Mouse (Mus musculus) gastrocnemius, postnatal 25 days (tissue): ENCODE data around the gene Arl2bp. TPM values are rescaled to one million over a fixed set of nuclear protein-coding genes. Genes with fewer than 3 reads are reported as not detected.
A peak's percentile ranks its signal among the peaks of the same experiment; 100 is the strongest.

Experiments used
- DNase-seq: peaks from one replicate; pipeline ENCODE4 v3.0.0; 2022
- total RNA-seq, 2 experiments: library from RNA; stranded (reverse); gene quantifications; 1 replicate in 1 of 2; 2 replicates in 1 of 2; pipeline ENCODE4 v1.2.3; 2021

Arl2bp gene
- total RNA-seq, 2 experiments from 2014 or later: 53.1 to 59.0 TPM

DNA sequence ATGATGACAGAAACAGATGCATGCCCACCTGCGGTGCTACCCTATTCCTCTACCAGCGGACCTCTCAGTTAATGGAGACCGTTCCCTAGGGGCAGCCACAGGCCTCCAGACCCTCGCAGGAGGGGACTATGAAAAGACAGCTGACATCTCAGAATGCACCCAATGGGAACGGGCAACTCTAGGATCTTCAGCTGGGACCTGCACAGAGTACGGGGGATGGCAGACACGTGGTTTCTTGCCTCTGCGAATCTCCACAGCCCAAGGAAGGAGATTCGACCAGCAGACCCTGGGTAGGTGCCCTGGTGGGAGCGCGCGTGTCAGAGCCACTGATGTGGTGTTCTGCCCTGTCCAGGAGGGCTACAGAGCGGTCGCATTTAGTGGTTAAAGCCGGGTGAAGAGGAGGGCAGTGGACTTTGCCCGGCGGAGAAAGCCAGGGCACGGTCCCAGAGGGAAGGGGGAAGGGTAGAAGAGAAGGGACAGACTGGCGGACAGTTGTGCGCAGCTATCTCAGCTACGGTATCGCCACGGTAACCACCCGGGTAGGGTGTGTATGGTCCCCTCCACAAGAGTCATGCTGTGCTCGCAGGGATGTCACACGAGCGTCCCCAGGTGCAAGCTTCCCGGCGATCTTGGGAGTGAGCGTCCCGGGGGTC lies 29.1 kb downstream of the Arl2bp start:
- DNase-seq: no peak

- no peak for DNase-seq
Measured at GRCm38 (mm10) chr8:94695994-94696384, 29.6 kb downstream of the Arl2bp start, which contains the start of gene Pllp. Gene Pllp, minus strand, starts transcription at chr8:94696278.

DNA sequence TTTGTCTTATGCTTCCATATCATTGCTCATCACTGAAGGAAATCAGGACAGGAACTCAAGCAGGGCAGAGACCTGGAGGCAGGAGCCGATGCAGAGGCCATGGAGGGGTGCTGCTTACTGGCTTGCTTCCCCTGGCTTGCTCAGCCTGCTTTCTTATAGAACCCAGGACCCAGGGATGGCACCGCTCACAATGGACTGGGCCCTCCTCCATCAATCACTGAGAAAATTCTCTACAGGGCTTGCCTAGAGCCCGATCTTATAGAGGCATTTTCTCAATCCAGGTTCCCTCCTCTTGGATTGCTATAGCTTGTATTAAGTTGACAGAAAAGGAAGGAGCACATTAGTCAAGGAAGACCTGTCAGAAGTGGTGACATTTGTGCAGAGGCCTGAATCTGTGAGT lies 30.2 kb downstream of the Arl2bp start:
- no peak for DNase-seq

DNA sequence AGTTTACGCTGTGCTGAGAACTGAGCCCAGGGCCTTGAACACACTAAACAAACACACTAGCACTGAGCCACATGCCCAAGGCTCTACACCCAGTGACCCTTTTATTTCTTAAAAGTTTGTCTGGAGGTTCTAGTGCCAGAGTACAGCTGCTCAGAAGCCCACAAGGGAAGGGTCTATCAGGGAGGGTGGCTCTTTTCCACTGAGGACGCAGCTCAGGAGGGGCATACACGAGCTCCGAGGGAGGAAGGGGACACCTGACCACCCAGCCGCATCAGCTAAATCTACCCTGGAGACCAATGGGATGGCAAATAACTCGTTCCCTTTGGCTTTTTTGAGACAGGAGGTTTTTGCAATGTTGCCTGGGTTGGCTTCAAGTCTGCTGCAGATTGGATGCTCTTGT lies 31.6 kb downstream of the Arl2bp start:
- DNase-seq: no peak

GRCm38 (mm10) chr8:94699366-94699765 lies 33.0 kb downstream of the Arl2bp start:
- DNase-seq: no peak

DNA sequence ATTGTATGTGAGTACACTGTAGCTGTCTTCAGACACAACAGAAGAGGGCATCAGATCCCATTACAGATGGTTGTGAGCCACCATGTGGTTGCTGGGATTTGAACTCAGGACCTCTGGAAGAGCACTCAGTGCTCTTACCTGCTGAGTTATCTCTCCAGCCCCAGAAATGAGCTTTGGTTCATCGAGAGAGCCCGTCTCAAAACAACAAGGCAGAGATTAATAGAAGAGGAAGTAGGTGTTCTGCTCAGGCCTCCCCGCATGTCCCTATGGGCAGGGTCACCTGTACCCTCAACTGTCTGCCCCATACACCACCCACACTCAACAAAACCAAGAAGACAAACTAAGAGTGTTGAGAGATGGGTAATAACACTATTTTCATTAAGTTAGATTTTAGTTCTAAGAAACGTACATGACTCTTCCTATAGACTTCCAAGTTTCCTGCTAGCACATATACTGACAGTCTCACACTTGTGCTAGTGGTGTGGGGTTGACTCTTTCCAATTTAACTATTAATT lies 34.1 kb downstream of the Arl2bp start:
- no peak for DNase-seq

GRCm38 (mm10) chr8:94702156-94702555 lies 35.8 kb downstream of the Arl2bp start:
- DNase-seq: no peak

- DNase-seq: peak; percentile 68
Measured at GRCm38 (mm10) chr8:94702844-94703813, 36.7 kb downstream of the Arl2bp start.

- DNase-seq: peak; percentile 89
Measured at GRCm38 (mm10) chr8:94703972-94704668, 37.7 kb downstream of the Arl2bp start.

GRCm38 (mm10) chr8:94704669-94704984 lies 38.2 kb downstream of the Arl2bp start:
- no peak for DNase-seq

DNA sequence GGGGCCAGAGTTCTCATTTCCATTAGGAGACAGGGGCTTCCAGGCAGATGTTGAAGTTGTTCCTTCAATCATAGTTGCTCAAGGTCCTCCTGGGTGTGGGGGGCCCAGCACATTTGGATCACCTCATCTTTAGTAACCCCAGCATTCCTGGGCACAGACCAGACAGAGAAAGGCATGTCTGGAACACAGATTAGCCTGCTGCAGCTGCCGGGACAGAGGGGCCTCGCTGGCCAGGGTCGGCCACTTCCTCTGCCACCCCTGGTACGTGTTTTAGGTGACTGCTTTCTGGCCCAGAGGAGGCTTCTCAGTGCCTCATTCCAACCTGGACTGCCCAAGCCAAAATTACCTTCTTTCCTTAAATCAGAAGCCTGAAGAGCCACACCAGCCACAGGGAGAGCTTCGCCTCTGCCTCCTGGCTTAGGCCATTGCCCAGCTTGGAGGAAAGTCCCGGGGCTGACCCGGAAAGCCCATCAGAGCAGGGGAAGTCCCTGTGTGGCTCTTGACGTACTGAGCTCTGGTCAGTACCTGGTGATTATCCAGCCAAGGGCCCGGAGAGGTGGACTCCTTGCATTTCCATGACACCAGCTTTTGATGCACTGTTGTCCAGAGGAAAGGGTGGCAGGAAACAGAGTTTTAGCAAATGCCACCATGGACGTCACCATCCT lies 39.3 kb downstream of the Arl2bp start:
- DNase-seq: no peak

GRCm38 (mm10) chr8:94706732-94707395 lies 40.5 kb downstream of the Arl2bp start:
- DNase-seq: no peak

DNA sequence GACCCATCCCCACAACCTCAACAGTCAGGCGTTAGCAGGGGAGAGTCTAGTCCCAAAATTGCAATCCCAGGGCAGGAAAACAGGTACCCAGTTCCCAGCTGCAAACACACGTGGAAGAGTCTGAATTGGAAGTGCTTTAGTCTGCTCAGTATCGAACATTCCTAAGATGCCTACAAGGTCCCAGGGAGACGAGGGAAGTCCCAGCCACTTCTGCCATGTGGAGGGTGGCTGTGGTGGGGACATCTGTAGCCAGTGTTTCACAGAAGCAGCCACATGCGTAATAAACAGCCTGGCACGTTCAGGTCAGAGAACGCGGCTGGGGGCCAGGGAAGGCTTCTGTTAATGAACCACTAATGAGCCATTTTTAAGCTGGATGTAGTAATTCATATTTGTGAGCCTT lies 43.9 kb downstream of the Arl2bp start:
- DNase-seq: no peak

- DNase-seq: no peak
Measured at GRCm38 (mm10) chr8:94711160-94711718, 44.8 kb downstream of the Arl2bp start.

- no peak for DNase-seq
Measured at GRCm38 (mm10) chr8:94714556-94714955, 48.2 kb downstream of the Arl2bp start.

GRCm38 (mm10) chr8:94715871-94716270 lies 49.5 kb downstream of the Arl2bp start:
- DNase-seq: no peak

DNA sequence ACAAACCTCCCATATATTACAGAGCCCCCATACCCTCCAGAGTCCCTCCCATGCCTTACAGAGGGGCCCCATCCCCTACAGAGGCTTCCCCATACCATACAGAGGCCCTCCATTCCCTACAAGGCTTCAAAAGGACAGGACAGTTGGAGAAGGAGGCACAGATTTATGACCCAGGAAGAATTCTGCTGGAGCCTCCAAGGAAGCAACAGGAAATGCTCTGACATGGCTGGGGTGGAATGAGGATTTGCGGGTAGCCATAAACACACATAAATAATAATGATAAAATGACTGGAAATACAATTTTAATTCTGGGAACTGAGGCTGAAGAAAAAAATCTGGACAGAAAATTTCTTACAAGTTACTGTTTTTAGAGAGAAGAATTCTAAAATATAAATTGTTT lies 50.4 kb downstream of the Arl2bp start:
- DNase-seq: no peak
